Mouse (Mus musculus) left cerebral cortex, postnatal 4 days (tissue): ENCODE results near the gene Zar1. TPM values are rescaled to one million over a fixed set of nuclear protein-coding genes. Genes with fewer than 3 reads are reported as not detected.
"Not testable (repeated sequence)": the region's sequence is repeated elsewhere in the genome, so short reads cannot be mapped to it uniquely, and the experiment has no call there.

ENCODE experiments used
- DNase-seq: peaks from one replicate; pipeline ENCODE4 v3.0.0-alpha.2; 2022
- intact Hi-C: fragments of 180-260 bp; cut with DNase I; formaldehyde crosslinking; loops from one replicate; pipeline ENCODE4 v1.15.1; 2025
- total RNA-seq, 2 experiments: library from RNA; stranded (reverse); gene quantifications; 2 replicates each; pipeline ENCODE4 v1.2.3; 2021

Zar1 gene
- 1 to 10 TPM in 1 of 2 experiments, under 1 TPM in 1; 0.99 to 1.1 TPM for total RNA-seq

GRCm38 (mm10) chr5:72580970-72581332, at the start of gene Zar1:
Zar1 (minus strand) TSS chr5:72581254.
- DNase-seq: peak; percentile 2
- intact Hi-C loops: not testable (repeated sequence)

DNA sequence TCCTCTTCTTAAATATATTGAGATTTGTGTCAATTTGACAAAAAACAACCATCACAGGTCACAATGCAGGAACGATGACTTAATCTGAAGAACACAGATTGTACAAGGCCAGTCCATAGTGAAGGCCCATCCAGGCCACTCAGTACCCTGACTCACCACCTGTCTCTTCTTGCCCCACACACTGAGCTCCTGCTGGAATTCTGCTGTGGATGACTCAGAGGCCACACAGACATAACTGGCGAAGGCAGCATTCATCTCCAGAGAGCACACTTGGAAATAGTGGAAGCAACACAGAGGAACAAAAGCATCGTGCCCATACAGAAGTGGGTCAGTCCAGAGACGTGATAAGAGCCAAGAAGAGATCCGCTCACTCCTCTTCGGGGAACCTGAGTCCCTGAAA, 49.0 kb upstream of the Zar1 start:
- intact Hi-C loops: no loop called here
- DNase-seq: no peak

DNA sequence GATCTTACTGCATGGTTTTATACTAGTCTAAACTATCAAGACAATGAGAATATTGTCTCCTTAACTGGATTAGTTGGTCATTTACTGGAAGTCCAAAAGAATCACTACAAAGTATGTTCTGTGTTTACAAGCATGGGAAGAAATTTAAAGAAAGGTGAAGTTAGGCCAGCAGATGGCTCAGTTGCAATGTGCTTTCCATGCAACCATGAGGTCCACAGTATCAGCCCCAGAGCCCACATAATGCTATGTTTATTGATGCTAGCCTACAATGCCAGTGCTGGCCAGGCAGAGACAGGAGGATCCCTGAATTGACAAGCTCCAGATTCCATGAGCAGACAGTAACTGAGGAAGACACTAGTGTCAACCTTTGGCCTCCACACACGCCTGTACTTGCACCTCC, 40.0 kb upstream of the Zar1 start:
- DNase-seq: no peak
- intact Hi-C loops: no loop called here

- intact Hi-C loops: no loop called here
- no peak for DNase-seq
Observed at GRCm38 (mm10) chr5:72617413-72617812, 36.4 kb upstream of the Zar1 start.

GRCm38 (mm10) chr5:72603138-72603537, 22.1 kb upstream of the Zar1 start:
- intact Hi-C loops: no loop called here

GRCm38 (mm10) chr5:72601006-72601405, 20.0 kb upstream of the Zar1 start:
- peak; percentile 31 for DNase-seq
- intact Hi-C loops: no loop called here

More at GRCm38 (mm10) chr5:72603138-72603537, 22.1 kb upstream of the Zar1 start:
- DNase-seq: no peak

- intact Hi-C loops: no loop called here
- peak; percentile 5 for DNase-seq
Observed at GRCm38 (mm10) chr5:72587192-72587681, 6.2 kb upstream of the Zar1 start, which contains the start of gene Gm5868. Gm5868 (minus strand) TSS chr5:72587551.

DNA sequence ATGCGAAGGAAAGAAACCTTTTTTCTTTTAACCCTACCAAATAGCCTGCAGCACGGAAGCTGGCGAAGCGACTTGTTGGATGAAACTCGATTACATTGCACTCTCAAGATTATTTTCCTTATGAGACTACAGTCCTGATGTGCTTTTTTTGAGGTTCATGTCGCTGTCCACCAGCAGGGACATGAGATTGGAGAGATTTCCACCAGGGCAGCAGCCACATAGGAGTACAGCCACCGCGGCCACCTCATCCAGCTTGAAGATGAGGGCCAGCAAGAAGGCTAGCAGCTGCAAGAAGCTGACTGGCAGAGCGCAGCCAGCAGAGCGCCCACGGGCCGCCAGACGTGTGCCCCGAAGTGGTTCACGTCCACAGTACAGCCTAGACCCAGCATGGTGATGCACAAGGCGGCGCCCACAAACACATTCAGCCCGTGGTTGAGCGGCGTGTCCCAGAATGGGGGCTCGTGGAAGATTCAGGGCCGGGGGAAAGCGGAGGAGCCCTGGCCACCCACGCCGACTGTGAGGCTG, 5.7 kb upstream of the Zar1 start:
- intact Hi-C loops, DNase-seq: not testable (repeated sequence)

DNA sequence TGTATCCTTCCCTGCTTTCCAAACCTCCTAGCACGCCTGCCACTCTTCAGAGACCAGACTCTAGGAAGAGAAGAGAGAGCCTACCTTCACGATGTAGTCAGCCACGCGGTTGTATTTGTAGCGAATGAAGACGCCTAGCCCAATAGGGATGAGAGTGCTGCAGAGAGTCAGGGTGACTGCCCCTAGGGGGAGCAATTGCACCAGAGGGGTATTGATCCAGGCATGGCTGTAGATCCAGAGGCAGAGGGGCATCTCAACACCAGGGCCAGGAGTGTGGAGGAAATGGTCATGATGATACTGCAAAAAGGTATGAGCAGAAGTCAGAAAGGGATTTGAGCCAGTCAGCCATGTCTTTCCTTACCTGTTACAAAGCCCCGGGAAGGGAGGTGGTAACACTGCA, 5.1 kb upstream of the Zar1 start:
- DNase-seq, intact Hi-C loops: not testable (repeated sequence)

- peak; percentile 6 for DNase-seq
- intact Hi-C loops: not testable (repeated sequence)
Observed at GRCm38 (mm10) chr5:72580088-72580969, 725 bp downstream of the Zar1 start.

DNA sequence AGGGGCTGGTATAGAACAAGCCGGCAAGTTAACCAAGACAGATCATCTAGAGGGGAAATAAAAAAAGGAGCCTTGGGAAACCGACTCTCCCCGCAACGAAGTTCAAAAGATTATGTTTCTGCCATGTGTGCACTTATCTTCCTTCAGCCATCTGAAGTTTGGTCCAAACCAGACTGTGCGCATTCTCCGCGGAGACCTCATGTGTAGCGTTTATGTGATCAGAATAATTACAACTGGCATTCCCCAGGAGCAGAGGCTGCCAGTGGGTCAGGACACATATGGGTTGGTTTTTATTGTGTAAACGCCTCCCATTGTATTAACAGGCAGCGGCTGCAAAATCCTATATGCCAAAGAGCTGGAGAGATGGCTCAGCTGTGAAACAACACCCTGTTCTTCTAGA, 1.5 kb downstream of the Zar1 start:
- DNase-seq, intact Hi-C loops: not testable (repeated sequence)

GRCm38 (mm10) chr5:72565621-72566020, 15.4 kb downstream of the Zar1 start:
- DNase-seq: no peak
- intact Hi-C loops: no loop called here

GRCm38 (mm10) chr5:72563183-72563582, 17.9 kb downstream of the Zar1 start:
- intact Hi-C loops: not testable (repeated sequence)

DNA sequence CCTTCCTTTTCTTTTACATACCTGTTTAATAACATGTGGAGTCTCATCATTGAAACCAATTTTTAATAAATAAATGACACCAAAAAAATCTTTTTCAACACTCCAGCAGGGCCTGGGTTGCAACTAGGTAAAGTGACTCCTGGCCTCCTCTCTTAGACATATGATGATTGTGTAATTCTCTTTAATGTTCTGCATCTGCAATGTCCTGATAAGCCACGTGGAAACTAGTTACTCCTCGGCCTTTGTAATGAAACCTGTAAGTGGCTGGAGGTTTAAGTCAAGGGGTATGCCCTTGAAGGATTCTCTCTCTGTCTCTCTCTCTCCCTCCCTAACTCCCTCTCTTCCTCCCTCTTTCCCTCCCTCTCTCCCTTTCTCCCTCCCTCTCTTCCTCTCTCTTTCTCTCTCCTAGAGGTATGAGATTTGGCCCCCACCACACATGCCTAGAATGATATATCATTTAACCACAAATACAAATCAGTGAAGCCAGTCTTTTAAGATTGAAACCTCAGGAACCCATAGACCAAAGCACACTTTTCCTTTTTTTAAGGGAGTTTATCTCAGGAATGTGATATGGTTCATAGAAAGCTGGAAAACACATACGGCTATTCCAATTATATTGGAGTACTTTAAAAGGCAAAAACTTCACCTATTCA, 20.0 kb downstream of the Zar1 start:
- DNase-seq: no peak
- intact Hi-C loops: no loop called here

More at GRCm38 (mm10) chr5:72563183-72563582, 17.9 kb downstream of the Zar1 start:
- not testable (repeated sequence) for DNase-seq

GRCm38 (mm10) chr5:72559544-72560049, 21.5 kb downstream of the Zar1 start, which contains the start of gene Nfxl1:
Nfxl1 (minus strand) TSS chr5:72559684.
- intact Hi-C loops: loop anchor here (10.0 kb wide), 1 partner anchor 145 kb away; no protein-coding TSS in a partner anchor
- DNase-seq: peak; percentile 99

DNA sequence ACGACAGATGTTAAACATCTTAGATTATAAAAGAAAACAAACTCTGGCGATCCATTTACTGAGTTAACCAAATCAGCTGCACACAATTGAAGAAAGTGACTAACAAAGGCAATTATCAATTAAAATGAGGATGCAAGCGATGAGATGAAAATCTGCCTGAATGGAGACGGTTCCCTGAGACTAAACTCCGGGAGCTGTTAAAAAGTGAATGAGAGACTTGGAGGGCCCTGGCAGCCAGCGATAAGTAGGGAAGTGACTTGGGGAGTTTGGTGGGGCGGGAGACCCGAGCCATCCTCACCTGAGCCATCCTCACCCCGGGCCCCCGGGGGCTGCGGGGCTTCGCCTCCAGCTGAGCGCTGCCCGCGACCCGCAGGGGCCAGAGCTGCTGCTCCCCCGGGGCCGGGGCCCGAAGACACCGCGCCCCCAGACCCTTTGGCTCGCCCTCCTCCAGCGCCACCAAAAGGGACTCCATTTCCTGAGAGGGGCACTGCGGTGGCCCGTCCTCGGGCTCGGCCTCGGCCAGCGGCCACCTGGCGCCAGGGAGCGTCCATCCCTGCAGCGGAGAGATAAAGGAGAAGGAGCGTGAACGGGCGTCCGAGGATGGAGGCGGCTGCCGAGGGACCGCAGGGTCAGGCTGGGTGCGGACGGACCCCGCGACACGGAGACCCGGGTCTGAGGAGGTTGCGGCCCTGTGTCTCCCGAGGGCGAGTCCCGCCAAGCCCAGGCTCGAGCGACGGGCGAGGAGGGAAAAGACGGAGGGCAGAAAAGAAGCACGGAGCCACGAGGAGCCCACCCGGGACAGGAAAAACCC, 22.1 kb downstream of the Zar1 start:
- intact Hi-C loops: loop anchor here (10.0 kb wide), 1 partner anchor 146 kb away; no protein-coding TSS in a partner anchor
- DNase-seq: no peak

DNA sequence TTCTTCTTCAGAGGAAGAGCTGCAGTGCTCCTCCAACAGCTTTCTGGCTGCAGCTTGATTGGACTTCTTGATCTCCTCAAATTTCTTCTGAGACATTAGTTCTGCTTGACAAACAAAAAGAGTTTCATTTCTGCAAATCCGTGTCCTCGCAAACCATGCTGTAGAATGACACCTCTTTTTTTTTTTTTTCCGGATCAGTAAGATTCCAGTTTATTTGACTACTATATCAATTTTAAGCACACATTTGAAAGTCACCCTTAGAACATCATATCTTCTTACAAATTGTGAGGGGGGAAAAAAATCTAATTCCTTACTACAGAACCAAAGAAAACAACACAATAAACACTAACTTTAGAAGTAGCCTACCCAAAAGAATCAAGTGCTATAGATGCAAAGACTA, 24.8 kb downstream of the Zar1 start:
- DNase-seq: no peak
- intact Hi-C loops: loop anchor here (10.0 kb wide), 1 partner anchor 149 kb away; no protein-coding TSS in a partner anchor

DNA sequence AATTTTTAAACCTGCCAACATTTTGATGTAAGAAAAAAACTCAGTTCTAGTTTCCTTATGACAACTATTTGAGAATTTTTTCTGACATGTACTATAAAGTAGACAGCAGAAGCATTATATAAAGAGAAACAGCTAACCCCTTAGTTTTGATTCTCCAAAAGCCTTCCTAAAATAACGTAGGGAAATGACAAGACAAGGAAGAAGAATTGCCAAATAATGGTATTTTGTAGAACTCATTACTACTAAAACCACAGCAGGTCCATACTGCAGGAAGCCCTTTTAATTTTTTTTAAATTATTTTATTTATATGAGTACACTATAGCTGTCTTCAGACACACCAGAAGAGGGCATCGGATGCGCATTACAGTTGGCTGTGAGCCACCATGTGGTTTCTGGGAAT, 29.8 kb downstream of the Zar1 start:
- DNase-seq: no peak
- intact Hi-C loops: loop anchor here (10.0 kb wide), 1 partner anchor 154 kb away; no protein-coding TSS in a partner anchor

DNA sequence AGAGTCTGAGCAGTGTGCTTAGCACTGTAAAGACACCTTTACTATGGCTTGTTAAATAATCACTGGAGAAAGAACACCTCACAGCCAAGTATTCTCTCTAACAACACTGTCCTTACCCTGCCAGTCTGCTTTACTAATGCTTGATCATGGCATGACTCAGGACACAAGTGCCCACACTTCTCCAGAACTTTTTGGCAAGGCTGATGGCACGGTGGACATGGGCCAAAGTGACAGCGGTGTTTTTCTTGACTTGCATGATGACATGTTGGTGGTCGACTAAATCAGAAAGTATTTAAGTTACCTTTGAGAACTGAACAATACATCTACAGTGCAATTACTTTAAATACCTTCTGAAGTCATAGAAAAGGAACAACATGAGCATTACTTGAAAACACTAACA, 52.2 kb downstream of the Zar1 start:
- DNase-seq: peak; percentile 21
- intact Hi-C loops: no loop called here
